Comparison of ENCODE assay signal across 19 mouse cellular contexts in genomic region chr9:43233044-43233443, GRCm38 (mm10). TPM values are rescaled to one million over a fixed set of nuclear protein-coding genes. Genes with fewer than 3 reads are reported as not detected.
DNase-seq lines count a peak whose midpoint lies in the region; ATAC-seq and TF ChIP-seq lines count a peak whose summit lies in the region.
"Had no signal": no experiment of that assay in that cellular context is flagged by ENCODE, and none has a peak within 500 bp of the region (broad histone marks: within the 10 kb centered on the region; RNA-seq: fewer than 3 reads in every experiment).

No protein-coding gene starts in this region.

- no peak for TF ChIP-seq POLR2A in kidney, adult 2 months (IDR thresholded peaks at IDR 0.05; ENCODE audit: low read depth, low read length)

- no peaks in the 10 kb centered on the region for H3K9me3 ChIP-seq in kidney, embryonic 15.5 days (replicated peaks)
- H3K9me3 ChIP-seq in embryonic facial prominence, embryonic 10.5 days: no peaks in the 10 kb centered on the region
- no peaks in the 10 kb centered on the region for H3K9me3 ChIP-seq in embryonic facial prominence, embryonic 14.5 days (ENCODE audit: control insufficient read depth, low read length)
- no peaks in the 10 kb centered on the region for H3K9me3 ChIP-seq in liver, embryonic 15.5 days (replicated peaks)
- H3K9me3 ChIP-seq: hindbrain, embryonic 12.5 days; megakaryocyte, embryonic 14.5 days; neural tube, embryonic 13.5 days had no signal

- TF ChIP-seq CTCF in kidney, adult 2 months (conservative IDR thresholded peaks at IDR 0.05; ENCODE audit: insufficient read depth, insufficient read length, low read depth, low read length): no peak

- no peak overlapping the region for H3K4me3 ChIP-seq in kidney, embryonic 15.5 days (replicated peaks)
- no peak overlapping the region for H3K4me3 ChIP-seq in kidney, adult 2 months (ENCODE audit: insufficient read depth, low read depth, low read length)
- H3K4me3 ChIP-seq in embryonic facial prominence, embryonic 10.5 days: no peak overlapping the region
- no peak overlapping the region for H3K4me3 ChIP-seq in embryonic facial prominence, embryonic 14.5 days (ENCODE audit: low read depth, low read length)
- H3K4me3 ChIP-seq in liver, embryonic 15.5 days (replicated peaks): no peak overlapping the region
- H3K4me3 ChIP-seq: erythroblast, embryonic 14.5 days; hindbrain, embryonic 12.5 days; megakaryocyte, embryonic 14.5 days; neural tube, embryonic 13.5 days had no signal

- H3K36me3 ChIP-seq in kidney, embryonic 15.5 days: peaks cover 13% of the 10 kb centered on the region; the same call in 1 of the 2 replicates
- no peaks in the 10 kb centered on the region for H3K36me3 ChIP-seq in kidney, adult 2 months (ENCODE audit: control insufficient read depth, insufficient read depth, low read length)
- H3K36me3 ChIP-seq in embryonic facial prominence, embryonic 10.5 days (replicated peaks): peaks cover 79% of the 10 kb centered on the region
- H3K36me3 ChIP-seq in embryonic facial prominence, embryonic 14.5 days (ENCODE audit: control insufficient read depth, insufficient read depth, low read length): peaks cover 46% of the 10 kb centered on the region; the same call in 1 of the 2 replicates
- H3K36me3 ChIP-seq in liver, embryonic 15.5 days (replicated peaks): peaks cover 45% of the 10 kb centered on the region
- H3K36me3 ChIP-seq: hindbrain, embryonic 12.5 days; neural tube, embryonic 13.5 days had no signal

- peak overlapping the region; percentile 85; the same call in 1 of the 2 replicates for H3K27ac ChIP-seq in kidney, embryonic 15.5 days
- no peak overlapping the region for H3K27ac ChIP-seq in kidney, adult 2 months (ENCODE audit: insufficient read depth, low read depth, low read length)
- H3K27ac ChIP-seq in embryonic facial prominence, embryonic 10.5 days (replicated peaks): 0 out of 2 replicates have a peak overlapping the region, but pooled peaks have one; percentile 21
- peak overlapping the region; percentile 39; the same call in 1 of the 2 replicates for H3K27ac ChIP-seq in embryonic facial prominence, embryonic 14.5 days (replicated peaks; ENCODE audit: low read depth, low read length)
- H3K27ac ChIP-seq in liver, embryonic 15.5 days (replicated peaks): peak overlapping the region; percentile 93
- H3K27ac ChIP-seq: hindbrain, embryonic 12.5 days; neural tube, embryonic 13.5 days had no signal

- ATAC-seq in kidney, embryonic 15.5 days (replicated peaks; ENCODE audit: low FRiP score): no peak
- no peak for ATAC-seq in embryonic facial prominence, embryonic 14.5 days (ENCODE audit: low read depth)
- no peak for ATAC-seq in liver, embryonic 15.5 days (ENCODE audit: insufficient read depth)
- ATAC-seq in inflammation-experienced regulatory T-cells, adult 6 months: no peak
- ATAC-seq: CD4-positive, CD25-positive, alpha-beta regulatory T cell, adult 4 months; forebrain, postnatal 0 days had no signal

- no peaks in the 10 kb centered on the region for H3K27me3 ChIP-seq in kidney, embryonic 15.5 days
- H3K27me3 ChIP-seq in kidney, adult 2 months (replicated peaks; ENCODE audit: control insufficient read depth, insufficient read depth, low read length): no peaks in the 10 kb centered on the region
- peaks cover 8% of the 10 kb centered on the region for H3K27me3 ChIP-seq in embryonic facial prominence, embryonic 10.5 days (replicated peaks; ENCODE audit: low read depth, poor library complexity, severe bottlenecking)
- no peaks in the 10 kb centered on the region for H3K27me3 ChIP-seq in embryonic facial prominence, embryonic 14.5 days (replicated peaks; ENCODE audit: control insufficient read depth, insufficient read depth, low read length)
- H3K27me3 ChIP-seq in liver, embryonic 15.5 days: no peaks in the 10 kb centered on the region

- no peak for DNase-seq in kidney, adult 2 months
- no peak for DNase-seq in embryonic facial prominence, embryonic 10.5 days (ENCODE audit: low spot score)
- DNase-seq in embryonic facial prominence, embryonic 14.5 days (ENCODE audit: low spot score): no peak
- no peak for DNase-seq in urinary bladder, adult 2 months (ENCODE audit: low spot score)
- no peak for DNase-seq in c-Kit-positive CD71-positive TER-119-positive erythroid progenitor cells, embryonic 14.5 days (ENCODE audit: low spot score)
- DNase-seq: adrenal gland, postnatal 10 days; cerebellum, adult 9-10 months; forebrain, postnatal 0 days; gastrocnemius, postnatal 14 days; kidney, adult 9 months; thymus, postnatal 4 days had no signal

- H3K4me1 ChIP-seq in kidney, embryonic 15.5 days: peaks cover 85% of the 10 kb centered on the region
- H3K4me1 ChIP-seq in kidney, adult 2 months (ENCODE audit: control insufficient read depth, insufficient read depth, low read length): peaks cover 53% of the 10 kb centered on the region
- H3K4me1 ChIP-seq in embryonic facial prominence, embryonic 10.5 days: peaks cover 81% of the 10 kb centered on the region
- peaks cover 40% of the 10 kb centered on the region for H3K4me1 ChIP-seq in embryonic facial prominence, embryonic 14.5 days (ENCODE audit: control insufficient read depth, insufficient read depth, low read length)
- H3K4me1 ChIP-seq in liver, embryonic 15.5 days (replicated peaks): peaks cover 96% of the 10 kb centered on the region

- WGBS in kidney, embryonic 15.5 days: 76% methylated on average over 5 of the region's 5 CpGs
- WGBS in kidney, adult 2 months: 73% methylated on average over 5 of the region's 5 CpGs
- WGBS in embryonic facial prominence, embryonic 10.5 days: 70% methylated on average over 5 of the region's 5 CpGs
- WGBS in embryonic facial prominence, embryonic 14.5 days: 52% methylated on average over 5 of the region's 5 CpGs
- WGBS in liver, embryonic 15.5 days (ENCODE audit: insufficient replicate concordance): 77% methylated on average over 5 of the region's 5 CpGs

- H3K9ac ChIP-seq in kidney, embryonic 15.5 days: no peak overlapping the region
- H3K9ac ChIP-seq in embryonic facial prominence, embryonic 14.5 days (ENCODE audit: low read depth, low read length): peak overlapping the region; percentile 14; the same call in 1 of the 2 replicates
- no peak overlapping the region for H3K9ac ChIP-seq in liver, embryonic 15.5 days
- H3K9ac ChIP-seq: forebrain, postnatal 0 days; hindbrain, embryonic 12.5 days; neural tube, embryonic 13.5 days had no signal

- H3K4me2 ChIP-seq in kidney, embryonic 15.5 days: no peak overlapping the region
- no peak overlapping the region for H3K4me2 ChIP-seq in embryonic facial prominence, embryonic 14.5 days (ENCODE audit: low read depth, low read length)
- 0 out of 2 replicates have a peak overlapping the region, but pooled peaks have one; percentile 95 for H3K4me2 ChIP-seq in liver, embryonic 15.5 days
- H3K4me2 ChIP-seq: hindbrain, embryonic 12.5 days; neural tube, embryonic 13.5 days had no signal

RNA-seq across cellular contexts. Expression of gene Oaf, which starts 6.7 kb away (rescaled TPM):
- polyA plus RNA-seq in kidney, embryonic 15.5 days (2015; fragmentation: Nextera tagmentation; extraction: Ambion mirVana): 53.9 and 59.5 TPM in 2 replicates
- 60.8 and 61.1 TPM in 2 replicates for polyA plus RNA-seq in kidney, adult 2 months (2012; rRNA removed)
- 55.2 and 57.0 TPM in 2 replicates for polyA plus RNA-seq in embryonic facial prominence, embryonic 10.5 days (2016; fragmentation: Nextera tagmentation; extraction: Ambion mirVana)
- polyA plus RNA-seq in embryonic facial prominence, embryonic 14.5 days (2014; fragmentation: Nextera tagmentation; extraction: Ambion mirVana): 118 and 123 TPM in 2 replicates
- polyA plus RNA-seq in liver, embryonic 15.5 days (2015; fragmentation: Nextera tagmentation; extraction: Ambion mirVana): 26.8 and 30.0 TPM in 2 replicates
- polyA plus RNA-seq in urinary bladder, adult 2 months (2012; rRNA removed): 53.7 and 67.1 TPM in 2 replicates
- polyA plus RNA-seq in inflammation-experienced regulatory T-cells, adult 6 months (2017; shearing (Covaris generic)): 1 to 10 TPM in 1 of 3 experiments, under 1 TPM in 1, not detected in 1; 0.28 to 1.3 TPM

RNA-seq across cellular contexts. Expression of gene Pou2f3, which starts 22.9 kb away (rescaled TPM):
- polyA plus RNA-seq in kidney, embryonic 15.5 days (2015; fragmentation: Nextera tagmentation; extraction: Ambion mirVana): 0.17 TPM in 1 of 2 replicates, not detected in the other
- 0.14 and 0.22 TPM in 2 replicates for polyA plus RNA-seq in kidney, adult 2 months (2012; rRNA removed)
- not detected in 2 replicates for polyA plus RNA-seq in embryonic facial prominence, embryonic 10.5 days (2016; fragmentation: Nextera tagmentation; extraction: Ambion mirVana)
- polyA plus RNA-seq in embryonic facial prominence, embryonic 14.5 days (2014; fragmentation: Nextera tagmentation; extraction: Ambion mirVana): 3.8 and 4.5 TPM in 2 replicates
- polyA plus RNA-seq in liver, embryonic 15.5 days (2015; fragmentation: Nextera tagmentation; extraction: Ambion mirVana): not detected in 2 replicates
- 0.28 and 0.53 TPM in 2 replicates for polyA plus RNA-seq in urinary bladder, adult 2 months (2012; rRNA removed)
- polyA plus RNA-seq in inflammation-experienced regulatory T-cells, adult 6 months (2017; shearing (Covaris generic)): not detected
- polyA plus RNA-seq: CD4-positive, CD25-positive, alpha-beta regulatory T cell, adult 4 months; erythroblast, embryonic 14.5 days; forebrain, postnatal 0 days; hindbrain, embryonic 12.5 days; neural tube, embryonic 13.5 days had no signal

Comparison
In these comparisons a context has a peak if more than half of its experiments do, and no peak if none do; other contexts are left out.
1. RNA of gene Oaf, which starts 6.7 kb away (polyA plus RNA-seq): 118 to 123 TPM in embryonic facial prominence, embryonic 14.5 days, 60.8 to 61.1 TPM in kidney, adult 2 months, 53.9 to 59.5 TPM in kidney, embryonic 15.5 days, 55.2 to 57.0 TPM in embryonic facial prominence, embryonic 10.5 days, 53.7 to 67.1 TPM in urinary bladder, adult 2 months and 26.8 to 30.0 TPM in liver, embryonic 15.5 days; 0.28 to 1.3 TPM in inflammation-experienced regulatory T-cells, adult 6 months; every median in the first group is over 10 times any median in the second.